Mouse (Mus musculus) left cerebral cortex, adult 11 months (tissue): Measurements from ENCODE around the gene Pold1.

ENCODE experiments used
- DNase-seq: peaks from one replicate; pipeline ENCODE4 v3.0.0; 2022; ENCODE audit warnings: low spot score

Pold1 gene

DNA sequence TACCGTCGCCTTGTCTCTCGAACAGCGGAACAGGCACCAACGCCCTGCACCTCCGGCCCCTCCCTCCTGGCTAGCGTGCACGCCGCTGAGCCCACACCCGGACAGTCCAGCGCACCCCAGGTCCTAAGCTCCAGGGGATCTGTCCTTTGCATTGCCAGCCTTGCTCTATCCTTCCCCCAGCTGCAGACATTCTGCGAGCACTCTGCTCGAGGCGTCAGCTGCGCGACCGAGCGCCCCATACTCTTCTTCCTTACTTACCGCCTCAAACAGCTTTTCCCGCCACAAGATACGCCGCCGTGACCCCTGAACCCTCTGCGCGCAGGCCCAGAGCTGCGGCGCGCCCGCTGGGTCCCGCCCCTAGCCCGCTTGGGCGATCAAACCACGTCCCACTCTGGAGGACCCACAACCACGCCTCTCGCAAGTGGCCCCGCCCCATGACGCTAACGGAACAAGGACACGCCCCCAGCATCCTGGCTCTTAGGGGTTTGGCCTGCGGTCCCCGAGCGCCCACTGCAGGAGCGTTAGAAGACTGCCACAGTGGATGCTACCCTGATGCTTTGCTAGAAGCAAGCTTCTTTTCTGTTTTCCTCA lies at the start of gene Pold1:
Pold1 (minus strand) TSS at position 353 of the 591 bp plus-strand sequence.
- DNase-seq = peak; percentile 99

DNA sequence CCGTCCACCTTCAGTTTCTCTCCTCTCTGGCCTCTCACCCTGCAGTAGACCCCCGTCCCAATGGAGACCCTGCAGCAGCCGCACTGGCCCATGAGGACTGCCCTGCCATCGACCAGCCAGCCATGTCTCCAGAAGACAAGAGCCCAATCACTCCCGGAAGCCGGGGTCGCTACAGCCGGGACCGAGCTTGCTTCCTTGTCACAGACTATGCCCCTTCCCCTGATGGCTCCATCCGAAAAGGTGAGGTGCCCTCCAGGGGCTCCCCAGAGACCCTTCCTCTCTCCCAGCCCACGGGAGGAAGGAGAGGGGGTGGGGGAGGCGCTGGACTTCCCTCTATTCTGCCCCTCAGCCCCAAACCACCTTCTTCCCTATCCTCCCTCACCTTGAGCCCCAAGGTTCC lies 49.7 kb upstream of the Pold1 start:
- no peak for DNase-seq

DNA sequence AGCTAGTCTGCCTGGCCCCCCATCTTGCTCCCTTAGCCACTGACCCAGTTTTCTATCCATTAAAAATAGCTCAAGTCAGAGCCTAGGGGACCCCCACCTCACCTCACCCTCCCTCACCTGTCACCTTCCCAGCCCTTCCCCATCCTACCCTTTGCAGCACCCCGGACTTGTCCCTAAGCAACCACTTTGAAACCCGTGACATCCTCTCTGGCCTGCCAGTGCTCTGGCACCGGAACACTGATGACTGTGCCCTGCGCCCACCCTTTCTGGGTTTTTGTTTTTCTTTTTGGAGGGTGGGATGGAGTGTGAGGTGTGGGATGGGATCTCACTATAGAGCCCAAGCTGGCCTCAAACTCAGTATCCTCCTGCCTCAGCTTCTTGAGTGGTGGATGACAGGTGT lies 49.0 kb upstream of the Pold1 start:
- DNase-seq = no peak

DNA sequence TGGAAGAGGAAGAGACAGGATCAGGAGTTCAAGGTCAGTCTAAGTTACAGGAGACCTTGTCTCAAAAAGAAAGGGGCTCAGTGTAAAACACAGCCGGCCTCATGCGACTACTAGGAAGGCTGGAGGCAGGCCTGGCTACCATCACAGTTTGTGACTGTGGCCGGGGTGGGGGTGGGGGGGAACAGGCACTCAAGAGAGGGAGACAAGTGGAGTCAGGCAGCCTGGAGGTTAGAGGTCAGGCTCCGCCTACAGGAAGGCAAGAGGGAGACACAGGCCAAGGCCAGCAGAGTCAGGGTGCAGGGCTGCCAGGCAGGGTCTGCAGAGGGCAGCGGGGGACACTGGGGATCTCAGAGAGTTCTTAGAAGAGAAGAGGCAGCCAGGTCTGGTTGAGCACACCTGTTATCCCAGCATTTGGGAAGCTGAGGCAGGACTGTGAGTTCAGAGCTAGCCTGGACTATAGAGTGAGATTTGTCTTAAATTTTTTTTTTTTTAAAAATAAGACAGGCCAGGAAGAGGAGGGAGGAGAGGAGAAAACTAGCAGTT lies 48.4 kb upstream of the Pold1 start:
- DNase-seq = no peak

DNA sequence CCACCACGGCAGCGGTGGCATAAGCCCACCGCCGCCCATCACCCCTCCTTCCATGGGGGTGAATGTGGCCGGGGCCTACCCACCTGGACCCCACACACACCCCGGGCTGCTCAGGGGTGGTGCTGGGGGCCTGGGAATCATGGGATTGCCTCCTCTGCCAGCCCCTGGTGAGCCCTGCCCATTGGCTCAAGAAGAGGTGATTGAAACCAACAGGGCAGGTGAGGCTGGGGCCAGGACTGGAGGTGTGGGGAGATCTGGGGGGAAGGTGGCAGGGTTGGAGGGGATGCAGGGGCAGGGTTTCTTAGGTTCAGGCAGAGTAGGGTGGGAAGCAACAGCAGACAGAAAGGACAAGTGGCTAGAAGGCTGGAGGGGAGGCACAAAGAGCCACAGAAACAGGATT lies 47.4 kb upstream of the Pold1 start:
- no peak for DNase-seq

DNA sequence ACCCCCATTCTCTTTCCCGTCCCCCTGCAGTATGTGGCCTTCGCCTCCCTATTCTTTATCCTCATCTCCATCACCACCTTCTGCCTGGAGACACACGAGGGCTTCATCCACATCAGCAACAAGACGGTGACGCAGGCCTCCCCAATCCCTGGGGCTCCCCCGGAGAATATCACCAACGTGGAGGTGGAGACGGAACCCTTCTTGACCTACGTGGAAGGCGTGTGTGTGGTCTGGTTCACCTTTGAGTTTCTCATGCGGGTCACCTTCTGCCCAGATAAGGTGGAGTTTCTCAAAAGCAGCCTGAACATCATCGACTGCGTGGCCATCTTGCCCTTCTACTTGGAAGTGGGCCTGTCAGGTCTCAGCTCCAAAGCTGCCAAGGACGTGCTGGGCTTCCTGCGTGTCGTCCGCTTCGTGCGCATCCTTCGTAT lies 46.5 kb upstream of the Pold1 start:
- DNase-seq = no peak

DNA sequence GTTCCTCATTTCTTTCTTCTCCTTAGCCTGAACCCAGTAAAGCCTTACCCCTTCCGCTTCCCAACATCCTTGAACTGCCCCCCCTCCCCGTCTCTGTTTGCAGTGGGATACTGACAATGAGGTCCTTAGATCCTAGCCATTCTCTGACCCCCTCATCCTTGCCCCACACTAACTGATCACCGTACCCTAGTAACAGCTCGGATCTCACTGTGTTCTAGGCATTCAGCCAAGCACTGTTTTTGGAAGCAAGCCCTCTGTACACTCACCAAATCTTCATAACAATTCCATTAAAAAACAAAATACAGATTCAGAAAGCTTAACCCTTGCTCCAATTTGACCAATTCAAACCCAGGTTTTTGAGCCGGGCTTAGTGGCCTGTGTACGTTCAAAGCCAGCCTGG lies 45.6 kb upstream of the Pold1 start:
- no peak for DNase-seq

DNA sequence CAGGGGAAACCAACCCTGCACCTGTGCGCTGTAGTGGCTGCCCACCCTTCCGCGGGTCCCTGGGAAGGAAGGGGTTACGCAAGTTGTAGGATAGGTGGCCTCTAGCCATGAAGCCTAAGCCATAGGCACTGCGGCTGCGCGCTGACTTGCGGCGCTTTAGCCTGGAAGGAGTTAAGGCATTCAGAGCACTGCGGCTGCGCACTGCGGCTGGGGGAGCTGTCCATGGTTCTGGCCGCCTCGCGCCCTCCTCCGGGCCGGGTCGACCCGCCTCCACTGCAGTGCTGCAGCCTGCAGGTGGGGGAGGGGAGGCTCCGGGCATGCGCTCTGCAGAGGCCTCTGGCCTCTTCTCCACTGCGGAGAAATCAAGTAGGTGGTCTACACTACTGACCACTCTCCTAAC lies 45.1 kb upstream of the Pold1 start:
- DNase-seq = peak; percentile 79

DNA sequence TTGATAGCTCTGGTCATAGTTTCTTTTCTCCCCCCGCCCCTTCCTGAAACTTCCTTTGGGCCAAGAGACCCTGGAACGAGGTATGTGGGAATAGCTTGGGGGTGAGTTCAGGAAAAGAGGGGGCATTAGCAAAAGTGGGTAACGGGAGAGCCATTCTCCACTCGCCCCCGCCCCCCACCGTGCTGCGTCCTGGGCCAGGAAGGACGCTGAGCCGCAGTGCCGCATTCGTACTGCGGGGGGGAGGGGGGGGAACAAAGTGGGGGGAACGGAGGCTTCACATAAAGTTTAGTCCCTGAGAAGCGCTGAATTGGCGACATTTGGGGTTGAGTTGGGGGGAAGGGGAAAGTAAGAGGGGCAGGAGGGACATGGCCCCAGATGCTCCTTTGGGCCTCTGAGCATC lies 44.4 kb upstream of the Pold1 start:
- DNase-seq = no peak

DNA sequence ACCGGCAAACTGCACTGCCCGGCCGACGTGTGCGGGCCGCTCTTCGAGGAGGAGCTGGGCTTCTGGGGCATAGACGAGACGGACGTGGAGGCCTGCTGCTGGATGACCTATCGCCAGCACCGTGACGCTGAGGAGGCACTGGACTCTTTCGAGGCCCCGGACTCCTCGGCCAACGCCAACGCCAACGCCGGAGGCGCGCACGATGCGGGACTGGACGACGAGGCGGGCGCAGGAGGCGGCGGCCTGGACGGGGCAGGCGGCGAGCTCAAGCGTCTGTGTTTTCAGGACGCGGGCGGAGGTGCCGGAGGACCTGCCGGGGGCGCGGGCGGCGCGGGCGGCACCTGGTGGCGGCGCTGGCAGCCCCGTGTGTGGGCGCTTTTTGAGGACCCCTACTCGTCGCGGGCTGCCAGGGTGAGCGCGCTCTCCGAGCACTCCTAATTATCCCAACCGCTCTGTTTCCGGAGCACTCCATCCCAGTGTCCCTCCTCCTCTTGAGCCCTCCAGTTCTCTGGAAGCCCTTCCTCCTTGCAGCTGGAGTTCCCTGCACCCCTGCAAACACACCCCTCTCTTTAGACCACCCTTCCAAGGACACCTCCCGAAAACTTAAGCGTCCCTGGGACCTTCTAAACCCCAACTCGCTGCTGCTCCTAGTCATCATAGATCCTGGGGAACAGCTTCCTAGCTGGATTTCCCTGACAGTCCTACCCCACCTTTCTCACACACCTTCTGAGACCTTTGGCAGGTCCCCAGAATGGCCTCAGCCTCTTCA lies 42.9 kb upstream of the Pold1 start:
- no peak for DNase-seq

DNA sequence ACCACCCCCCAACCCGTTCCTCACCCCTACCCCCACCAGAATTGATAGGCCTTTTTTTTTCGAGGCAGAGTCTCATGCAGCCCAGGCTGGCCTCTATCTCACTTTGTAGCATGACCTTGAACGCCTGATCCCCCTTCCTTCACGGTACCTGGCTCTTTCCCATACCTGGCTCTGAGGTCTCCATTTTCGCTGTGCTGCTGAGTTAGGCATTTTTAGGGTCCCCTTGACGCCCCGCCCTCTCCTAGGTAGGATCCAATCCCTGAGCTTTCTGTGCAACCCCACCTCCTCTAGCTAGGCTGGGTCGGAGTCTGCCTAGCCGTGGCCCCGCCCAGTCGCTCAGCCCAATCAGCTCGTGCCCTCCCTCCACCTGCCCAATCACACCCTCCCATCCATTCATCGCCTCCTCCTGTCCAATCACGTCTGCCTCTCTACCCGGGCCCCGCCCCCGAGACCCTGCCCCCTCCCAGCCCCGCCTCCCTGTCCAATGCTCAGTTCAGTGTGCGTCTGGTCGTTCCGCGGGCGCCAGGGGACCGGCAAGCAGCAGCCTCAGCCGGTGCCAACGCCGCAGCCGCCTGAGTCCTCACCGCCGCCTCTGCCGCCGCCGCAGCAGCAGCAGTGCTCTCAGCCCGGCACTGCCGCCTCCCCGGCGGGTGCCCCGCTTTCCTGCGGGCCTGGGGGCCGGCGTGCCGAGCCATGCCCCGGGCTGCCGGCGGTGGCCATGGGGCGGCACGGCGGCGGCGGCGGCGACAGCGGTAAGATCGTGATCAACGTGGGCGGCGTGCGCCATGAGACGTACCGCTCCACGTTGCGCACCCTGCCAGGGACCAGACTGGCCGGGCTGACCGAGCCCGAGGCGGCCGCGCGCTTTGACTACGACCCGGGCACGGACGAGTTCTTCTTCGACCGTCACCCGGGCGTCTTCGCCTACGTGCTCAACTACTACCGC lies 42.0 kb upstream of the Pold1 start, which contains the start of gene Kcnc3:
Kcnc3 (plus strand) TSS at position 263 of the 946 bp plus-strand sequence.
- DNase-seq = peak; percentile 92

DNA sequence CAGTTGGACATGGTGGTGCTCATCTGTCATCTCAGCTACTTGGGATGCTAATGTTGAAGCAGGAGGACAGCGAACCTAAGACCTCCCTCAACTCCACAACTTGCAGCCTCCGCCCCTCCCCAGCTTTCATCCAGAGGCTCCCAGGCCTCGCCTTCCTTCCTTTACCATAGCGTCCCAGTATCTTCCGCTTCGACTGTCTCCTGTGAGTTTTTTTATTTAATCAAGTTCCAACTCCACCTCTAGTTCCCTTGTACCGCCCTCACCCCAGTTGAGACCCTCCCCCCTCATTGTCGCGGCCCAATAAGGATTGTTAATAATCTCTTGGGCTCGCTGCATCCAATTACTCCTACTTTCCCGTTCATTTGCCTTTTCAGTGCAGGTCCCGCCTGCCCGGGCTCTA lies 41.3 kb upstream of the Pold1 start:
- no peak for DNase-seq

DNA sequence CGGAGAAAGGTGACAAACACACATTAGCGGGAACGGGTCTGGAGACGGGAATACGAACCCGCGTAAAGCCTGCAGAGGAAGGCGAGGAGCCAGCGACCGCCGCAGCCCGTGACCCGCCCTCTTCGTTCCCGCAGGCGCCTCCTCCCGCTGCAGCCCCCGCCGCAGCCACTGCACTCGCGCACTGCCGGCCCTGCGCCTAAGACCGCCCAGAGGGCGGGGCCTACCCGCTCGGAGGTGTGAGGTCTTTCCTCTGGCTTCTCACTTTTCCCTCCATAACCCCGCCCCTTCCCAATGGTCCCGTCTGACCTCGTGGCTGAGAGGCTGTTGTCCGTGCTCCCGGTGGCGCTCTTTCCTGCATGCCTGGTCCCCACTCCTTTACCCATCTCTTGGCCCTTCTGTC lies 40.5 kb upstream of the Pold1 start:
- DNase-seq = no peak

DNA sequence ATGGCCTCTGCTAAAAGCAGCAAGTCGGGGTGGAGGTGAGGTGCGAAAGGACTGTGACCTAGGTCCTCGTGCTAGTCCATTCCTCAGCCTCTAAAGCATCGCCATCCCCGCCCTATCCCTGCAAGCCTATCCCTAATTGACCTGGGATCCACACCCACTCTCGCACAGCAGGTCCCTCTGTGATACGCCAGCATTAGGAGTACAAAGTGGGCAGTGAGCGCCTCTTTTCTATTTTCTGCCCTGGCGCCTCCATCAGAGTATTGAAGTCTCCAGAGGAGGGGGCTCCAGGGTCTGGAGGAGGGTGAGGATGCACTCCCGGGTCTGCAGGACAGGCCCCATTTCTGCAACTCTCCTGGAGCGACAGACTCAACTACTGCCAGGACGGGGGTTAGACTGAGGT lies 39.7 kb upstream of the Pold1 start:
- no peak for DNase-seq

DNA sequence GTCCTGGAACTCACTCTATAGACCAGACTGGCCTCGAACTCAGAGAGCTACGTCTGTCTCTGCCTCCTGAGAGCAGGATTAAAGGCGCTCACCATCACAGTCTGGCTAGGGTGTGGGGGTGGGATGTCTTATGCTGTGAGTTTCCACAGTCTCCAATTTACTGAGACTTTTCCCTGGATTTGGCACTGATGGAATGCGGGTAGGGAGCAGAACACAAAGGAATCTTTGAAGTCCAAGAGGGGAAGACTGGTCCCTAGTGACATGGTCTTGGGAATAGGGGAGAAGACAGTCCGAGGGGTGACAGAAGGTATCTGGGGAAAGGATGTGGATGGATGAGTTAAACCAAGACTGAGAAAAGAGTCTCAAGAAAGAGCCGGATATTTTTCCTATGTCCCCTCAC lies 39.0 kb upstream of the Pold1 start:
- no peak for DNase-seq

DNA sequence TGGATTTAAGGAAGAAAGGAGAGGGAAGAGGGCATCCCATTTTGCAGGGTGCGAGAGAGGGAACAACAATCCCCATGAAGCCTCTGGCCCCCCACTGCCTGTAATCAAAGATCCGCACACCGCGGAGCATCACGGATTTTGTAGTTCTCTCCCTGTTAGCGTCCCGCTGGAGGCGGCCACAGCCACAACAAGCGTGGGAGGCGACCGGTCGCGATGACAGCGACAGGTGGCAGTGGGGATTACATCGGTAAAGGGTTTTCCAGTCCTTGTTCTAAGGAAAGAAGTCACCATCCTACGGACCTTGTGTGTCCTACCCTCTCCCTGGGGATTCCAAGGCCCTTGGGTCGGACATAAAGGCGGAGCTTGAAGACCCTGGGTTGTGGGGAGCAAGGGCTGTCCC lies 38.3 kb upstream of the Pold1 start:
- no peak for DNase-seq

DNA sequence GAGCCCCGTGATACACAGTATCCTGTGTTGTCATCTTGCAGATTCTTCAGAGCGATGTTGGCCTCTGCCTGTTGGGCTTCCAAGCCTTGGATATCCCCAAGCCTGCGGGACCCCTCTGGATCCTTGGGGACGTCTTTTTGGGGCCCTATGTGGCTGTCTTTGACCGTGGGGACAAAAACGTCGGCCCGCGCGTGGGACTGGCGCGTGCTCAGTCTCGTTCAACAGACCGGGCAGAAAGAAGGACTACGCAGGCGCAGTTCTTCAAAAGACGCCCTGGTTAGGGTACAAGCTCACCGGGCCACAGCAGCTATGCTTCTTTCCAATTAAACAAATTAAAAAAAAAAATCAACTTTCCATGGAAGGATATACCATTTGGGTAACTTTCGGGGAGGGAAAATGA lies 37.9 kb upstream of the Pold1 start:
- no peak for DNase-seq

DNA sequence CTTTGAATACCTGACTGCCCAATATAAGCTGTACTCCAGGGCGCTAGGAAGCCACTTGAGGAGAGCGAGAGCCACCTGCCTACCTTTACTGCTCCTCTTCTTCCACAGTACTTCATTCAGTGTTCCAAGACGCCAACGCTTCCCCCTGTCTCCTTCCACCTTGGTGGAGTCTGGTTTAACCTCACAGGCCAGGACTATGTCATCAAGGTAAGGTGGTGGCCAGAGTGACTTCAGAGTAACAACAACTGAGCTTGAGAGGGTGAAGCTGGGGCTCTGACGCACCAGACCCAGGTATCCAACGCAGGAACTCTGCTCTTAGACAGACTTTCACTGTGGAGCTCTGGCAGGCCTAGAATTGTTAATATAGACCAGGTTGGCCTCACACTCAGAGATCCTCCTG lies 37.0 kb upstream of the Pold1 start:
- DNase-seq = no peak

DNA sequence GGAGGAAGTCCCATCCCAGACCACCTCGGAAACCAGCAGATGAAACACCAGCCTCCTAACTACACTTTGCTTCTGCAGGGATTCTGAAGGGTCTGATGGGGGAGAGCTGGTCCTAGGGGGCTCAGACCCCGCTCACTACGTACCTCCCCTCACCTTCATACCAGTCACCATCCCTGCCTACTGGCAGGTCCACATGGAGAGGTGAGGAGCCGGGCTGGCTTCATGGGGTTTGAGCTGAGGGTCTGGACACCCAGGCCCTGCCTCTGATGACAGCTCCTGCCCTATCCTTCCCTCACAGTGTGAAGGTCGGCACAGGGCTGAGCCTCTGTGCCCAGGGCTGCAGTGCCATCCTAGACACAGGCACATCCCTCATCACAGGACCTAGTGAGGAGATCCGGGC lies 36.3 kb upstream of the Pold1 start:
- DNase-seq = no peak

DNA sequence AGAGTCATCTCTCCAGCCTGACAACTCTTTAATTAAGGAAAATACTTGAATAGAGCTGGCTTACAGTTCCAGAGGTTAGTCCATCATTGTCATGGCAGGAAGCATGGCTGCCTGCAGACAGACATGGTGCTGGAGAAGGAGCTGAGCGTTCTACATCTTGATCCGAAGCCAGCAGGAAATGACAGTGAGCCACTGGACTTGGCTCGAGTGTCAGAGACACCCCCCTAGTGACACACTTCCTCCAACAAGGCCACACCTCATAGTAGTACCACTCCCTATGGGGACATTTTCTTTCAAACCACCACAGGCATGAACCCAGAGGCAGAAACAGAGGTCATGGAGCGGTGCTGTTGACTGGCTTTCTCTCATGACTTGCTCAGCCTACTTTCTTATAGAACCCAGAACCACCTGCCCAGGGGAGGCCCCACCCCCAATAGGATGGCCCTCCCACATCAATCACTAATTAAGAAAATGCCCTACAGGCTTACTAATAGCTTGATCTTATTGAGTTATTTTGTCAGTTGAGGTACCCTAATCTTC lies 35.7 kb upstream of the Pold1 start:
- no peak for DNase-seq

DNA sequence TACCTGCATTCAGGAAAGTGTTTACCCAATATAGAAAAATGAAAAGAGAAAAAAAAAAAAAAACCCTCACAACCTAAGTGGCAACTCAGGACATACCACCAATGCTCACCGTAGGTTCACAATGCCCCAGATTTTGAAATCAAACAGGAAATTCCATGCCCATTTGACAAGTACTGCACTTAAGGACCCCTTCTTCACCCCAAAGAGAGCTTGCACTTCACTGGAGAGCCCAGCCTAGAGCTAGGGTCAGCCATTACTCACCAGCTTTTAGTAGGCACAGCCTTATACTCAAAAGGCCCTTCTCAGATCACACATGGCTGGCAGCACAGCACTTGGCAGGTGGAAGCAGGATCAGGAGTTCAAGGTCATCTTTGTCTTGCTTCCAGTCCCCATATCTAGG lies 34.5 kb upstream of the Pold1 start:
- no peak for DNase-seq

DNA sequence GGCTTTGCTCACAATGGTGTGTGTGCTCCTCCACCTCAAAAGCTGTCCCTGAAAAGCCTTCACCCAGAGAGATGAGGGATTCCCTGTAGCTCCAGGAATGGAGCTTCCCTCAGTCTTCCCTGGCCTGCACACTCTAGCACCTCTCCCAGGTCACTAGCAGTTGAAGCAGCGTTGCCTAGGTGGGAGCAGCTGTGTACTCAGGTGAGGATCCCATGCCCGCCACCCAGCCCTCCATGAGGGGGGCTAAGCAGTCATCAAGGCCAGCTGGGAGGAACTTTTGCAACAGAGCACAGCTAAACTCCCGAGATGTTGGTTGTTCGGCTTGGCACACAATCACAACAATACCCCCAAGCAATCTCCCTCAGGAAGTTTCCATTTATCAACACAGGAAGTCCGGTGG lies 34.1 kb upstream of the Pold1 start:
- DNase-seq = no peak
